Mouse (Mus musculus) granulocyte monocyte progenitor cell, adult 5-6 weeks (primary cell): Measurements from ENCODE around the gene Agbl1. TPM values are rescaled to one million over a fixed set of nuclear protein-coding genes. Genes with fewer than 3 reads are reported as not detected.

Experiments
- ATAC-seq: replicated peaks from 2 replicates; pipeline ENCODE4 v1.8.0; 2016; ENCODE audit warnings: mild to moderate bottlenecking, moderate TSS enrichment, inconsistent platforms; ENCODE audit not compliant: poor library complexity, severe bottlenecking
- total RNA-seq, 2 experiments: library from RNA; stranded (forward) in 1 of 2; stranded (reverse) in 1 of 2; fragments of 200-712, 200-1000 nt in 1 of 2; fragments of >200 nt in 1 of 2; fragmentation: Nextera tagmentation in 1 of 2; gene quantifications; 2 replicates each; pipeline ENCODE4 v1.2.3; 2014 to 2017

Agbl1 gene
- total RNA-seq, 2 experiments from 2014 or later, result not detected

DNA sequence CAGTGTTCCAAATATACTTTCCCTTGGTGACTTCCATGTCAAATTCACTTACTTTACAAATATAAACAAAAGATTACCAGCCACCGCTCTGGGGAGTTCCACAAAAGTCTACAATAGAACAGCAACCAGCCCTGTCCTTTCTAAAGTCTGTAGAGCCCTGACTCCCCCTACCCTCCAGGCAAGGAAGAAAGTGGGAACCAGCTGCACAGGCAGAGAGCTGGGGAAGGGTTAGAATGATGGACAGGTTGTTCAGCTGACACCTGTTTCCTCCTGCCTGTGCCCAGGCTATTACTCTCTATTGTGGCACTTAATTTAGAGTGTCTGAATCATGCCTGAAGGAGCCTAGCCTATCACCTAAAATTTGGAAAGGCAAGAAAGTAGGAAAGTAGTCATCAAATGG lies 923.2 kb downstream of the Agbl1 start:
- no peak for ATAC-seq

DNA sequence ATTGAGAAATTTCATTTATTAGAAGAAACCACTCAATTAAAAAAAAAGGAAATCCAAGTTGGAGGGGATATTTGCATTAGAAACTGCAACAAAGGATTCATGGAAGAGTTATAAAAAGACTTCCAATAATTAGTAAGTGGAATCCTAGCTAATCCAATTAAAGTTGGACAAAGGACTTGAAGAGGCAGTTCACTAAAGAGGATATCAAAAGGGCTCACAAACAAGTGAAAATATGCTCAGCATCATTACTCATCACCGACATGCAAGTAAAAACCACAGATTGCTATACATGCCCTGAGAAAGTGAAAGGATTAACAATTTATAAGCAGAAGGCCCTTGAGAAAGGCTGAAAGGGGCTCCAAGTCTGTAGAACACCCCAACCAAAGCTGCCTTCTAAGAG lies 935.2 kb downstream of the Agbl1 start:
- no peak for ATAC-seq
